Mouse (Mus musculus): ENCODE measurements around the gene Tamm41. TPM values are rescaled to one million over a fixed set of nuclear protein-coding genes. Genes with fewer than 3 reads are reported as not detected.

Tamm41 gene
- polyA plus RNA-seq, 1 experiment, result 42.8 TPM

DNA sequence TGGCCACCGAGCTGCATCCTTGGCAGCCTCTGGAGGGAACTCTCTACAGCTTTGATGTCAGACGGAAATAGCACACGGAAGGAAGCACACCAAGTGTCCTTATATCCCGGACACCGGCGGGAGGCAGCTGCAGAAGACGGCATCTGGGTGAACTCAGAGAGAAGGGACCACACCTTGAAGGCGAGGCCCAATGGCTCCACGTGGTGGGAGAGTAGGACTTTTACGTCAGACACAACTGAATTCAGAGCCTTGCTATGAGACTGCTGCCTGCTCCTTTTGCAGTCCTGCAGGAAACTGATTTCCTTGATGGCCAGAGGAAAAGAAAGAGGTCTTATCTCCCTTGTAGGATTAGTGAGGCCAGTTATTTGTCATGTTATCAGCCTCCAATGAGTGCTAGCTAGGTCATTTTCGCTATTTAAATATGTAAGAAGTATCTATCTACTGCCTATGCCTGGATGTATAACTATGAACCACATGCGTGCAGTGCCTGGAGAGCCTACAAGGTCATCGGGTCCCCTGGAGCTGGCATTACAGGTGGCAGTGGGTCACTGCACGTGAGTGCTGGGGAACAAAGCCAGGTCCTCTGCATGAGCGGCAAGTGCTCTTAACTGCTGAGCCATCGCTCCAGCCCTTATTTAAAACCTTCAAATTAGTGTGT is 39.2 kb downstream of the Tamm41 start:
- Histone ChIP-seq H3K36me3 (ENCODE audit: control insufficient read depth, insufficient read depth, low read length) (no peaks in the 10 kb centered on the region), H3K4me1 (replicated peaks; ENCODE audit: control insufficient read depth, insufficient read depth, low read length) (no peaks in the 10 kb centered on the region), H3K27ac (ENCODE audit: control insufficient read depth, insufficient read depth, low read length) (no peak overlapping the region), H3K27me3 (ENCODE audit: control insufficient read depth, insufficient read depth, low read length) (no peaks in the 10 kb centered on the region), H3K4me3 (ENCODE audit: control insufficient read depth, insufficient read depth, low read length) (no peak overlapping the region)
- DNase-seq, result no peak
- TF ChIP-seq CTCF (IDR thresholded peaks at IDR 0.05; ENCODE audit: borderline replicate concordance, control insufficient read depth, extremely low read depth, insufficient read depth, low read length, poor library complexity) (no peak), POLR2A (IDR thresholded peaks at IDR 0.05; ENCODE audit: control insufficient read depth, extremely low read depth, insufficient read depth, low read length, poor library complexity) (no peak)
- 93% methylated on average over 16 of the region's 16 CpGs for WGBS

DNA sequence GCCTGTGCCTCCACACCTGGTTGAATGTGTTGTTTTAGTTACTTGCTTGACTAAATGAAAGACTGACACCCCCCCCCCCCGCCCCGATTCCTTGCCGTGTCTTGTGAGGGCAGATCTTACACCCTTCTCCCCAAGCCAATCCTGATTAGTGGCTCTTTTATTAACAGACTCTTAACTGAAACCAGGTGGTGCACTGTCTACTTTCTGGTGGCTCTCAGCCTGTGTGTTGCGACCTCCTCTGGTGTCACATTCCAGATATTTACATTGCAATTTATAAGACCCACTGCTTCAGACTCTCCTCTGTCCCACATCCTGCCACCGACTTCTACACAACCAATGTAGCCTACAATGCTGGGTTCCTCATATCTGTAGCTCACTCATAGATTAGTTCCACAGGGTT is 40.2 kb downstream of the Tamm41 start:
- 94% methylated on average over 5 of the region's 5 CpGs for WGBS
- H3K4me1 ChIP-seq (replicated peaks; ENCODE audit: control insufficient read depth, insufficient read depth, low read length), result no peaks in the 10 kb centered on the region
- H3K27me3 ChIP-seq (ENCODE audit: control insufficient read depth, insufficient read depth, low read length), result no peaks in the 10 kb centered on the region
- H3K36me3 ChIP-seq (ENCODE audit: control insufficient read depth, insufficient read depth, low read length), result no peaks in the 10 kb centered on the region
- TF ChIP-seq CTCF (IDR thresholded peaks at IDR 0.05; ENCODE audit: borderline replicate concordance, control insufficient read depth, extremely low read depth, insufficient read depth, low read length, poor library complexity) (no peak), POLR2A (IDR thresholded peaks at IDR 0.05; ENCODE audit: control insufficient read depth, extremely low read depth, insufficient read depth, low read length, poor library complexity) (no peak)
- no peak overlapping the region for H3K27ac ChIP-seq (ENCODE audit: control insufficient read depth, insufficient read depth, low read length)
- H3K4me3 ChIP-seq (ENCODE audit: control insufficient read depth, insufficient read depth, low read length), result no peak overlapping the region
- no peak for DNase-seq

DNA sequence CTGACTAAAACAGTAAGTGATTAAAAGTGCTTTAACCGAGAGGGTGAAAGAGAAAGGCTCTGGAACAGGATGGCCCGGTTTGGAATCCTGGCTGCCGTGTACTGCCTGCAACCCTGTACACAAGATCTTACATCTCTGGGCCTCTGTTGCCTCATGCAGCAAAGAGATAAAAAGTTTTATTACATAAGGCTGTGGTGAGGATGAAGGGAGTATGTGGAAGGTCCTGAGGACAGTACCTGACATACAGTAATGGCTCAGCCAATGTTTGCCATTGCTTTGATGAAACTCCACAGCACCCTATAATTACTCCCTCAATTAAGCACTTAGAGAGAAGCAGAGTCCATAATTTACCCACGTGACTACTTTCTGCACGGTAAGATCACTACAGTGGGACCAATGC is 40.8 kb downstream of the Tamm41 start:
- DNase-seq, result no peak
- no peak overlapping the region for H3K4me3 ChIP-seq (ENCODE audit: control insufficient read depth, insufficient read depth, low read length)
- H3K4me1 ChIP-seq (replicated peaks; ENCODE audit: control insufficient read depth, insufficient read depth, low read length), result no peaks in the 10 kb centered on the region
- no peak for TF ChIP-seq CTCF (IDR thresholded peaks at IDR 0.05; ENCODE audit: borderline replicate concordance, control insufficient read depth, extremely low read depth, insufficient read depth, low read length, poor library complexity)
- WGBS, result 98% methylated on average over 5 of the region's 5 CpGs
- no peaks in the 10 kb centered on the region for H3K36me3 ChIP-seq (ENCODE audit: control insufficient read depth, insufficient read depth, low read length)
- H3K27ac ChIP-seq (ENCODE audit: control insufficient read depth, insufficient read depth, low read length), result no peak overlapping the region
- H3K27me3 ChIP-seq (ENCODE audit: control insufficient read depth, insufficient read depth, low read length), result no peaks in the 10 kb centered on the region

DNA sequence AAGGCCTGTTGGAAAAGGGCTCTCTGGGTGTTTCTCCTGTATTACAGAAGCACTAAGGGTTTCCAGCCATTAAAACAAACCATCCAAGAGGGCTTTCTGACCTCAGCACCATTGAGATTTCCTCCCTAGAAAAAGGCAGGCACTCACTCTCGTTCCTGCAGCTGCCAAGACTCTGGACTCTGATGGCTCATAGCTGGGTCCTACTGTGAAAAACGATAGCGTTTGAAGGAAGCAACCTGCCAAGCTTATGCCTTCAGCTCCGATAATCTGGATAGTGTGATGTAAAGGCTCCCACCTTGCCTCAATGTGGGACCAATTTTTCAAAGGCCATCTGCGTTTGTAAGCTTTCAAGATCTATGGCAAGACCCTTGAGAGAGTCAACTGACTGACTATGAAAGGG is 43.6 kb downstream of the Tamm41 start:
- no peak for DNase-seq
- TF ChIP-seq POLR2A (IDR thresholded peaks at IDR 0.05; ENCODE audit: control insufficient read depth, extremely low read depth, insufficient read depth, low read length, poor library complexity), result no peak
- no peak for TF ChIP-seq CTCF (IDR thresholded peaks at IDR 0.05; ENCODE audit: borderline replicate concordance, control insufficient read depth, extremely low read depth, insufficient read depth, low read length, poor library complexity)
- Histone ChIP-seq H3K4me3 (ENCODE audit: control insufficient read depth, insufficient read depth, low read length) (no peak overlapping the region), H3K36me3 (ENCODE audit: control insufficient read depth, insufficient read depth, low read length) (no peaks in the 10 kb centered on the region), H3K27me3 (ENCODE audit: control insufficient read depth, insufficient read depth, low read length) (no peaks in the 10 kb centered on the region), H3K4me1 (replicated peaks; ENCODE audit: control insufficient read depth, insufficient read depth, low read length) (no peaks in the 10 kb centered on the region; the same call in 1 of the 2 replicates), H3K27ac (ENCODE audit: control insufficient read depth, insufficient read depth, low read length) (no peak overlapping the region)
- WGBS, result 97% methylated on average over 5 of the region's 5 CpGs

GRCm38 (mm10) chr6:114993659-114994058 is 44.0 kb downstream of the Tamm41 start:
- H3K27me3 ChIP-seq (ENCODE audit: control insufficient read depth, insufficient read depth, low read length), result no peaks in the 10 kb centered on the region
- no peak overlapping the region for H3K27ac ChIP-seq (ENCODE audit: control insufficient read depth, insufficient read depth, low read length)
- no peak for DNase-seq
- WGBS, result 84% methylated on average over 8 of the region's 8 CpGs
- H3K36me3 ChIP-seq (ENCODE audit: control insufficient read depth, insufficient read depth, low read length), result no peaks in the 10 kb centered on the region
- TF ChIP-seq CTCF (IDR thresholded peaks at IDR 0.05; ENCODE audit: borderline replicate concordance, control insufficient read depth, extremely low read depth, insufficient read depth, low read length, poor library complexity), result no peak
- H3K4me1 ChIP-seq (replicated peaks; ENCODE audit: control insufficient read depth, insufficient read depth, low read length), result no peaks in the 10 kb centered on the region; the same call in 1 of the 2 replicates
- no peak overlapping the region for H3K4me3 ChIP-seq (ENCODE audit: control insufficient read depth, insufficient read depth, low read length)

DNA sequence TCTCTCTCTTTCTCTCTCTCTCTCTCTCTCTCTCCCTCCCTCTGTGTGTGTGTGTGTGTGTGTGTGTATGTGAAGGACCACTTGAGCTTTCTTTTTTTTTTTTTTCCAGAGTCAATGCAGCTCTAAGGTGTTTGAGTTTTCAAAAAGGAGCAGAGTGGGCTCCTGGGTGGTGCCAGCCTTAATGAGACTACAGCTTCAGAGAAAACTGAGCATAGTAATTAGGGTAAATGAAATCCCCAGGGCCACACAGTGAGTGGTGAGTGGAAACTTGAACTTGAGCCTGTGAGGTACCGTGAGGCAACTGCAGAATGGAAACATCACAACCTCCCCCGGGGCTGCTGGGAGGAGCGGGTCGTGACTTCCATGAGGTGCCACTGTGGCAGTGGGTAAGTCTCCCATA is 45.8 kb downstream of the Tamm41 start:
- Histone ChIP-seq H3K36me3 (ENCODE audit: control insufficient read depth, insufficient read depth, low read length) (no peaks in the 10 kb centered on the region), H3K4me3 (ENCODE audit: control insufficient read depth, insufficient read depth, low read length) (no peak overlapping the region), H3K4me1 (replicated peaks; ENCODE audit: control insufficient read depth, insufficient read depth, low read length) (no peaks in the 10 kb centered on the region; the same call in 1 of the 2 replicates), H3K27ac (ENCODE audit: control insufficient read depth, insufficient read depth, low read length) (no peak overlapping the region), H3K27me3 (ENCODE audit: control insufficient read depth, insufficient read depth, low read length) (no peaks in the 10 kb centered on the region)
- WGBS, result 97% methylated on average over 4 of the region's 4 CpGs
- no peak for DNase-seq
- no peak for TF ChIP-seq POLR2A (IDR thresholded peaks at IDR 0.05; ENCODE audit: control insufficient read depth, extremely low read depth, insufficient read depth, low read length, poor library complexity)
- no peak for TF ChIP-seq CTCF (IDR thresholded peaks at IDR 0.05; ENCODE audit: borderline replicate concordance, control insufficient read depth, extremely low read depth, insufficient read depth, low read length, poor library complexity)

DNA sequence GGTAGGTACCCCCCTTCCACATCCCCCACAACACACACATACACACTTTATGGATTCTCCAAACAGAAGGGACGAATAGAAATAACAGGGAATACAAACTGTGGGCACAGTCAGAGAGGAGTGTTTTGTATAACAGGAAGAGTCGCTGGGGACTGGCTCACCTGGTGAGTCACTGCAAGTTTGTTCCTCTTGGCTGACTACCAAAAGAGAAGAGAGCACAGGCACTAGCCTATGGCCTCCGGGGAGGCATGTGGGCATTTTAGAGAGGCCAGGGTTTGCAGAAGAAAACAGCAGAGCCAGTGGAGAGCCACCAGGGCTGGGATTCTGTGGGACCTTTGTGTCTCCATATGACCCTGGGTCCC is 49.1 kb downstream of the Tamm41 start:
- WGBS, result 25% methylated on average over 3 of the region's 3 CpGs
- Histone ChIP-seq H3K27ac (ENCODE audit: control insufficient read depth, insufficient read depth, low read length) (no peak overlapping the region), H3K4me1 (replicated peaks; ENCODE audit: control insufficient read depth, insufficient read depth, low read length) (no peaks in the 10 kb centered on the region; the same call in 1 of the 2 replicates), H3K36me3 (ENCODE audit: control insufficient read depth, insufficient read depth, low read length) (no peaks in the 10 kb centered on the region), H3K27me3 (ENCODE audit: control insufficient read depth, insufficient read depth, low read length) (no peaks in the 10 kb centered on the region), H3K4me3 (ENCODE audit: control insufficient read depth, insufficient read depth, low read length) (no peak overlapping the region)
- TF ChIP-seq POLR2A (IDR thresholded peaks at IDR 0.05; ENCODE audit: control insufficient read depth, extremely low read depth, insufficient read depth, low read length, poor library complexity) (no peak), CTCF (IDR thresholded peaks at IDR 0.05; ENCODE audit: borderline replicate concordance, control insufficient read depth, extremely low read depth, insufficient read depth, low read length, poor library complexity) (no peak)
- no peak for DNase-seq

All from thymus, adult 2 months (tissue).